Mouse (Mus musculus): ENCODE results near the gene Rxrg.

GRCm38 (mm10) chr1:167583195-167583594 lies 15.0 kb upstream of the Rxrg start:
- TF ChIP-seq GATA1 (IDR thresholded peaks at IDR 0.05; ENCODE audit: borderline replicate concordance, low read length): no peak
- TF ChIP-seq FLI1 (IDR thresholded peaks at IDR 0.05; ENCODE audit: low read length): no peak
